Mouse (Mus musculus): ENCODE measurements around the gene 9130019O22Rik.
"Not testable (repeated sequence)": the region's sequence is repeated elsewhere in the genome, so short reads cannot be mapped to it uniquely, and the experiment has no call there.

GRCm38 (mm10) chr7:127388201-127388600 is 1.2 kb upstream of the 9130019O22Rik start:
- TF ChIP-seq POLR2A (IDR thresholded peaks at IDR 0.05; ENCODE audit: low read depth, low read length); CTCF (IDR thresholded peaks at IDR 0.05; ENCODE audit: extremely low read depth, insufficient read depth, insufficient read length, insufficient replicate concordance): not testable (repeated sequence)

Measured in spleen, adult 2 months (tissue).